Mouse (Mus musculus) thymus, postnatal 25 days (tissue): ENCODE measurements at regions not wholly inside any gene's neighbourhood (a gene's known extent, or its start where the extent isn't known, plus 50 kb on each side); places are given as distances from the start of the nearest gene placed in this dataset.
"Not testable (repeated sequence)": the region's sequence is repeated elsewhere in the genome, so short reads cannot be mapped to it uniquely, and the experiment has no call there.

ENCODE experiments used
- DNase-seq: peaks from one replicate; pipeline ENCODE4 v3.0.0; 2022

- DNase-seq = no peak
These were observed 101.9 kb upstream of the Klf3 start for GRCm38 (mm10) chr5:64701219-64701779.

GRCm38 (mm10) chr5:64701780-64702231 lies 101.4 kb upstream of the Klf3 start:
- DNase-seq = no peak

DNA sequence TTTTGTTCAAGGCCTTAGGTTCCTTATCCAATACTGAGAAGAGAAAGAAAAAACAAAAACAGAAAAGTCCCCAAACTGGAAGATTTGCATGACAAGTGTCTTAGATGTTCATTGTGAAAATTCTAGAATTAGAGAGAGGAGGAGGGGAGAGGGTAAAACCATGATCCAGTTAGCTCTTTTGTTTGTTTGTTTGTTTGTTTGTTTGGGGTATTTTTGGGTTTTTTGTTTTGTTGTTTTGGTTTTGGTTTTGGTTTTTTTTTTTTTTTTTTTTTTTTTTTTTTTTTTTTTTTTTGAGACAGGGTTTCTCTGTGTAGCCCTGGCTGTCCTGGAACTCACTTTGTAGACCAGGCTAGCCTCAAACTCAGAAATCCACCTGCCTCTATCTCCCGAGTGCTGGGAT lies 100.8 kb upstream of the Klf3 start:
- DNase-seq = not testable (repeated sequence)

DNA sequence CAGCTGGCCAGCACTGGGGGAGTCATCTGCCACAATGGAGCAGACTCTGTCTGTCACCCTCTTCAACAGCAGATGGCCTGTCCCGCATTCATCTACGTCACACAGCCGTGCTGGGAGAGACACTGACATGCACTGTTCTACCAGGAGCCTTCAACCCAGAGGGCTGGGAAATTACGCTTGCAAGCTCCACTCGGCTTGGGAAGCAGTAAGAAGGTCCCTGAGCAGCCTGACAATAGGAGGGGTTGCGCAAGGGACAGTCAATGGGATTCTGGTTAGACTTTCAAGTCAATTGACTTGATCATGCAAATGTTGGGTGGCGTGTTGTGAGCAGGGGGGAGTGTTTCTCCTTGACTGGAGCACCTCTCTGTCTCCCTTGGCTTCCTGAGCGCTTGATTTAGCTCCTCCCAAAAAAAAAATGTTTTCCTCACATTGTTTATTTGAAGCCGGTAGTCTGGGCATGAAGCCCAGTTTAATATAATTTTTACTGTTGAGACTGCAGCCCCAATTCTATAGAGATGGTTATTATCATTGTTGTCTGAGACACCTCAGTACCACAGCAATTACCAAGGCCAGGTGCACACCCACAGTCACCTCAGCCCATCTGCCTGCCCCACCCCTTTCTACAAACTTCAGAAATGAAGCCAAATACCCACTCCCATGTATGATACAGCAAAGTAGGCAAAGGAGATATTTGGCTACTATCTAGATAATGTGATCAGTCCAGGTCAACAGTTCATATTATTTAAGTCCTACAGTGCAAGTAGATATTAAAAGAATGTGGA lies 99.9 kb upstream of the Klf3 start:
- no peak for DNase-seq

DNA sequence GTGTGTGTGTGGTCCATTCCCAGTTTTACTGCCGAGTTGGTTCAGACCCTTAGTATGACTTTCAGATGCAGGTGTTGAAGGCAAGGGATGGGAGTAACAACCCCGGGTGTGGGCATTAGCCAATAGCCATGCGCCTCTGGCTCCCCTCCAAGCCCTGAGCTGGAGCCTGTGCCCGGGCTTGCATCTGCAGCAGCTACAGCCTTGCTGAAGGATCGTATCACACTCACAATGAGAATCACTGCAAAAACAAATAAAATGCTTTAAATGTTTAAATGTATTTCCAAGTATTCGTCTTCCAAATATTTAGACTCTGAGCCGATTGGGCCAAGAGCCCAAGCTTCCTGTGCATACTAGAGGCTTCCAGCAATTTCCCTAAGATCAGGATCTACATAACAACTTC lies 99.0 kb upstream of the Klf3 start:
- DNase-seq = no peak

- no peak for DNase-seq
These were observed 96.6 kb upstream of the Klf3 start for GRCm38 (mm10) chr5:64706586-64706985.

GRCm38 (mm10) chr5:64709146-64709545 lies 94.0 kb upstream of the Klf3 start:
- DNase-seq = no peak

GRCm38 (mm10) chr5:64710236-64710635 lies 93.0 kb upstream of the Klf3 start:
- no peak for DNase-seq

DNA sequence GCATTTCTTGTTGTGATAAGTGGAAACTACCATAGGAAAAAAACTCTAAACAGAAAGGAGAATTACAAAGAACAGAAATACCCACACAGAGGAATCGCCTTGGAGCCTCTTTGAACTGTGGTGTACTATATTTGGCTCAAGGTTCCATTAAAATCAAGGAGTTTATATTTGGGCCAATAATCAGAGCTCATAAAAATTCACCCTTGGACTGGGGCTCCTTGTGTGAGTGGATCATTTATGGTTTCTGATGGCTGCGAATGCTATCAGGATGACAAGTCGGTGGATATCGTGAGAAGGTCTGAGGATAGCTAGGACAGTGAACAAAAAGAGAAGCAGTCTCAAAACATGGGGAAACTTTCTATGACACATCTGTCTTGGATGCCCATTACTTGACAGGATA lies 92.2 kb upstream of the Klf3 start:
- no peak for DNase-seq

- no peak for DNase-seq
These were observed 89.0 kb upstream of the Klf3 start for GRCm38 (mm10) chr5:64714221-64714653.

DNA sequence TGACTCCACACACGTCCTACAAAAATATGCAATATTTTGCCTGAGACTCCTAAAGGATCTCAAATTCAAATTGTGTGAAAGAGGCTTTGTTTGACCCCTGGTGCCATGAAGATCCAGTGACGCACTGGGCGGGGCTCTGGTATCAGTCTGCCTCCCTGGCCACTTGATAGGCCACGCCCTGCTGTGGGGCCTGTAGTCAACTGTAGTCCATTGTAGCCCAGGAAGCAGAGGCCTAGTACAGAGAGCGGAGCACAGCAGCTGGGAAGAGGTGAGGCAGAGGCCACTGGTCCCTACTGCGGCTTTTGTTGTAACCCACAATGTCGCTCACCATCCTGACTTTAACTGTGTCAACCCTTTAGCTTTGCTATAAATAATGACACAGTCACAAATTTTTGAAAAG lies 88.5 kb upstream of the Klf3 start:
- DNase-seq = no peak

GRCm38 (mm10) chr5:64716551-64716950 lies 86.6 kb upstream of the Klf3 start:
- no peak for DNase-seq

DNA sequence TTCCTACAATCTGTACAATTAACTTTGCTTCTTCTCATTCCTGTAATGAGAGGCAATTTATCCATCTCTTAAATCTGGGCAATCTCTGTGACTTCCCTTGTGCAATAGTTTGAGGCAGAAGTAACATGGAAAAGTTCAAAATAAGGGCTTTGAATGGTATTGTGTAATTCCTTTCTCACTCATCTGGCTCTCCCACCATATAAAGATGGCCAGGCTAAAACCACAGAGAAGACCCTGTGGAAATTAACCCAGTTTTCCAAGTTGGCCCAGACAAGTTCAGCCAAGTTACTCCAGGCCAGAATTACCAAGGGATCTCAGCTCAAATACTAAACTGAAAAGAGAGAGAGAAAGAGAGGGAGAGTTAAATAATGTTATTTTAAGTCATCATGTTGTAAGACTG lies 81.0 kb upstream of the Klf3 start:
- DNase-seq = no peak

GRCm38 (mm10) chr5:64727847-64728246 lies 75.3 kb upstream of the Klf3 start:
- DNase-seq = no peak

DNA sequence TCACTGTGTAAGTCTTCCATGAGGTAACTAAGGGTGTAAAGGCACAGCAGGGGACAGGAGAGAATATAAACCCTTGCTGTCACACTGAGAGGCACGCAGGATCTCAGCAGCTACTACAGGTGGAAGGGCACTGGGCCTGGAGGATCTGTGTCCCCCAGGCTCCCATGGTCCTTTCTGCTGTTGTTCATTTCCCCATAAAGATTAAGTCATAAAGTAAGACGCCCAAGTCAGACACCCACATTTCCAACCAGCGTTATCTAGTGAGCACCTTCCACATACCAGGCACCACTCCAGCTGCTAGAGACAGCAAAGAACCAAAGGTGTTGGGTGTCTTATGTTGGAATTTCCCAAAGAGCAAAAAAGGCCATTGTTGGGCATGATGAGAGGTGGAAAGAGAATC lies 70.8 kb upstream of the Klf3 start:
- DNase-seq = no peak

- no peak for DNase-seq
These were observed 66.2 kb upstream of the Klf3 start for GRCm38 (mm10) chr5:64736985-64737384.

GRCm38 (mm10) chr5:64738096-64738780 lies 65.0 kb upstream of the Klf3 start:
- DNase-seq = no peak

GRCm38 (mm10) chr5:64738781-64739310 lies 64.3 kb upstream of the Klf3 start:
- DNase-seq = no peak

DNA sequence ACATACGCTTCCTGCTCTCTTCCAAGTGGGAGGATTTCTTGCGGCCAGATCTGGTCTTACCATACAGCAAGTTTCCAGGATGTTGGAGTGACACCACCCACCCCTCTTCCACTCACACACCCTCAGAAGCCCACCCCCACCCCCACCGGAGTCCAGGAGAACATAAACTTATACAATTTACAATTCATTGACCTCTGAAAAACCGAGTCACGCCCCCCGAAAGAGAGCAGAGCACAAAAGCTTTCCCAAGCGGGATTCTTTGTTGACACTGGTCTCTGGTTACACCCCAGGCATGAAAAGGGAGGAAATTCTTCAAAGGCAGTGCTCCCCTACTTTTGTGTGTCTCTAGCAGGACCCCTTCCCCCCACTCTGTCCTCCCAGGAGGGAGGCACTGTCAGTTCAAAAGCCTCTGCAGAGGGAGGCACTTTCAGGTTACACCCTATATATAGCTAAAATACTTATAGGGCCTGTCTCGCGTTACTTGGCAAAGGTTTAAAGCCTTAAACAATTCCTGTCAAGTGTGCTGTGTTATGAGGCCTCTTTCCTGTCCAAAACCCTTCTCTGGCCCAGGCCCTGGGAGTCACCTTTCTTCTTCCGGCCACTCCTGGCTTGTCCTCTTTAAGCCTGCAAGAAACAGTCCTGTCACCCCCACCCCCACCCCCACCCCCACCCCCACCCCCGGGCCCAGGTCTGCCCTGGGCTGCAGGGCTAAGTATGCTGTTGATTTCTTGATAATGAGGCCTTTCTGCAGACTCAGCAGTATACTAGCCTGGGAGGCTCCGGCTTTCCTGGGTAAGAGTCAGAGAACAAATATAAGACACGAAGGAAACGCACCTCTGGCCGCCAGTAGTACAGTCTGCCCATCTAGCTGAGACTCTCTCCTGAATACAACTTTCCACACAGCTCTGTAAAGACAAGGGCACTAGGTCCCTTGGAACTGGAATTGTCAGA lies 63.6 kb upstream of the Klf3 start:
- DNase-seq = no peak

DNA sequence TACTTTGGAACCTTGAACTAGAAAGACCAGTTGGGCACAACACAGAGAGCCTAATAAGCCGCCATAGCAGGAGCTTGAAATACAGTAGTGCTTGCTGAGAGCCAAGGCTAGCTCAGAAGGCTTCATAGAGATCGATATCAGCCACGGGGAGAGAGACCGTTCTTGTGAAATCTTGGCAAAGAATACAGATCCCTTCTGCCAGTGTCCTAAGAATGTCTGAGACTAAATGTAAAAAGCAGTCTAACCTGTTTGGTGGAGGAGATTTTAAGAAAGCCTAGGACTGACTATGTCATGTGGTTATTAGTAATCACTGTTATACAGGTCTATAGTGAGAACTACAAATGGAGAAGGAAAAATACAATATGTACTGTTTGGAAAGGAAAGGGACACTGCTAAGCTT lies 59.1 kb upstream of the Klf3 start:
- no peak for DNase-seq

- DNase-seq = no peak
These were observed 58.7 kb upstream of the Klf3 start for GRCm38 (mm10) chr5:64744455-64744854.

GRCm38 (mm10) chr5:64747461-64747860 lies 55.7 kb upstream of the Klf3 start:
- no peak for DNase-seq
